Mouse (Mus musculus): Measurements from ENCODE around the gene AI597479.

- TF ChIP-seq GATA1 (IDR thresholded peaks at IDR 0.05; ENCODE audit: borderline replicate concordance, low read length) (no peak), FLI1 (IDR thresholded peaks at IDR 0.05; ENCODE audit: low read length) (no peak)
Observed at GRCm38 (mm10) chr1:43153538-43153937, 55.0 kb downstream of the AI597479 start.
